Mouse (Mus musculus) frontal cortex, adult 2 months (tissue): ENCODE measurements around the gene Ifna6. TPM values are rescaled to one million over a fixed set of nuclear protein-coding genes. Genes with fewer than 3 reads are reported as not detected.

Experiments
- DNase-seq, 2 experiments: peaks; one replicate each; pipeline ENCODE4 v3.0.0; 2022; ENCODE audit warnings: low spot score in 1 of 2; ENCODE audit errors: extremely low spot score in 1 of 2
- polyA plus RNA-seq: library from polyadenylated mRNA; depleted of rRNA; stranded (reverse); fragments of >200 nt; gene quantifications from 2 replicates; pipeline ENCODE4 v1.2.3, GENCODE M21; 2012; rRNA removed

The Ifna6 gene
- polyA plus RNA-seq, 1 experiment, result not detected

DNA sequence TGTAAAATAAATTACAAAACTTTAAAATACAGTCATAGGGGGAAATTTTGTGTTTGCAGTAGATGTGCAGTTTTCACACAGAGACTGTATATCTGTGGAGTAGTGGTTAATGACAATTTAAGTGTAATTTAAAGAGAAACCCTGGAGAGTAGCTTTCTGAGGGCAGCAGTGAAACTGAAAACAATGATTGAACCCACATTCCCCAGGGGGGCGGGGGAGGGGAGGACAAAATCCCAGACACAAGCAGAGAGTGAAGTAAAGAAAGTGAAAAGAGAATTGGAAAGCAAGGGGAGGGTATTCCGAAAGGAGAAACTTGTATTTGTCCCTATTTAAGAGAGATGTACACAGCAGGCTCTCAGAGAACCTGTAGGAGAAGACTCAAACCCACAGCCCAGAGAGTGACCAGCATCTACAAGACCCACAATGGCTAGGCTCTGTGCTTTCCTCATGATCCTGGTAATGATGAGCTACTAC, 14.3 kb downstream of the Ifna6 start, which contains the start of gene Ifna4:
TSS of gene Ifna4 (plus strand) at position 424 of the 474 bp plus-strand sequence.
- no peak for DNase-seq

- DNase-seq, result peak in 1 of 2 experiments; percentile 12
These were observed 18.1 kb downstream of the Ifna6 start for GRCm38 (mm10) chr4:88845334-88845733.

- no peak for DNase-seq
These were observed 22.5 kb downstream of the Ifna6 start, which contains the start of gene Ifna1 for GRCm38 (mm10) chr4:88849698-88850097. Ifna1 (plus strand) TSS chr4:88850087.

DNA sequence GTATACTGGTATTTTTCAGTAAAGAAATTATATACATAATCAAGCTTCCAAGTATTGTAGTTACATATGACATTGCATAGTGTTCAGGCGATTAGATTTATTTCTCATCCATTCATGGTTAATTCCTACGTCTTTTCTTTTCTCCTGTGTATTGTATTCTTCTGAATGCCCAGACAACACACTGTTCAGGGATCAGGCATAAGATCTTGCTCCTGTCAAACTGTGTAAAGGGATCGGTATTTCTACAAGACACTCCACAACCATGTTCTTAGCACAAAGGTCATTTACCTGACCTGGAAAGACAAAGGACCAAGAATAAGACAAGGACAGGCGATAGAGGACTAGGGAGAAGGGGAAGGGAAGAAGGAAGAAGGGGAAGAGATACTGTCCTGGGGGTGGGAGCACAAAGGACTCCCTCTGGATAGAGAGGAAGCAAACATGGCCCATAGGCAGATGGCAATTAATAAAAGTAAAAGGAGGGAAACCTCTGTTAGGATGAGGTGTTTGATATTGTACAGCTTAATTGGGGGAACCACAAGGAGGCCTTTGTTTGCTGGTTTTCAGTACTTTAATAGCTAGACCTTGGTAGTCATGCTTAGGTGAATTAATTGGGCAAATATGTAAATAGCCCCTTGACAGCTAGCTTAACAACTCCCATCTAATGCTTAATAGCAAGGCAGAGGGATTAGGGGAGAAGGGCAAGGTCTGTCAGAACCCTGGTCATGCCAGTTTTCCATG, 24.0 kb downstream of the Ifna6 start:
- no peak for DNase-seq

DNA sequence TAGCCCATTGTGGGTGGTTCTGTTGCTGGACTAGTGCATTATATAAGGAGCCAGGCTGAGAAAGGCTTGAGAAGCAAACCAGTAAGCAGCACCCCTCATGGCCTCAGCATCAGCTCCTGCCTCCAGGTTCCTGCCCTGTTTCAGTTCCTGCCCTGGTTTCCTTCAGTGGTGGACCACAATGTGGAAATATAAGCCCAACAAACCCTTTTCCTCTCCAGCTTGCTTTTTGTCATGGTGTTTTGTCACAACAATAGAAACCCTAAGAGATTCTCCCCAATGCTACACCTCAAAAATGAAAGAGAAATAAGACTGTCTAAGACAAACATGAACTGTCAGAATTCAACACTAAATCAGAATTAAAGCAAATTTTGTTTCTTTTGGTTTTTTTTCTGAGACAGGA, 32.0 kb downstream of the Ifna6 start:
- no peak for DNase-seq

DNA sequence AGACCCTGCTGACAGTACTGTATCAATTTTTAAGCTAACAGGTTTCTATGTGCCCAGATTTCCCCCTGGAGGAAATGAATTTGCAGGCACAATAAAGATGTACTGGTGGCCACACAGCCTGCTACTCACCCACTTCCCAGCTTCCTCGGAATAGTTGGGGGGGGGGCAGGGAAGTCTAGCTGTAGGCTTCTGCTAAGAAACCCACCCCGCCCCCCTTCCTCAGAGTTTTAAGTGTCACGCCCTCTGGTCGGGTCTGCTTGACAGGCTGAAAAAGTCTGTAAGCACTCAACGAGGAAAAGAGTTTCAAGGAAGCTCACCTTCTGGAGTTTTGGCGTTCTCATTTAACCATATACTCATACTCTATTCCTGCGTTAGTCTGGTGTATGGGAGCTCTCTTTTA, 36.1 kb downstream of the Ifna6 start:
- no peak for DNase-seq

DNA sequence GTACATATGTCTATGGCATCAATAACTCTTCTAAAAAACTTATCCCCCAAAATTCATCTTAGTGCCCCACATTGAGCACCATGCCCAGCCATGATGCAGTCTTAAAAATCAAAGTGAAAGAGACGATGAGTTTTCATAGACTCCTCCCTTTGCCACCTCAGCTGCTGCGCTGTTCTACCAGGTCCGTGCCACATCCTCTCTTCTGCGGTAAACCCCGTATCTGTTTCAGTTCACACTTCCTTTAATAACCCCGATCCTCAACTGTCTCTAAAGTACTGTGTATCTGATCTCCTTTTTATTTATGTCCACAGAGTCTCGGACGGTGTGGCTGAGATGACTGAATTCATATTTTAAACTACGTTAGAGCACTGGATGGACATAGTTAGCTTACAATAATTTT, 37.4 kb downstream of the Ifna6 start:
- no peak for DNase-seq

DNA sequence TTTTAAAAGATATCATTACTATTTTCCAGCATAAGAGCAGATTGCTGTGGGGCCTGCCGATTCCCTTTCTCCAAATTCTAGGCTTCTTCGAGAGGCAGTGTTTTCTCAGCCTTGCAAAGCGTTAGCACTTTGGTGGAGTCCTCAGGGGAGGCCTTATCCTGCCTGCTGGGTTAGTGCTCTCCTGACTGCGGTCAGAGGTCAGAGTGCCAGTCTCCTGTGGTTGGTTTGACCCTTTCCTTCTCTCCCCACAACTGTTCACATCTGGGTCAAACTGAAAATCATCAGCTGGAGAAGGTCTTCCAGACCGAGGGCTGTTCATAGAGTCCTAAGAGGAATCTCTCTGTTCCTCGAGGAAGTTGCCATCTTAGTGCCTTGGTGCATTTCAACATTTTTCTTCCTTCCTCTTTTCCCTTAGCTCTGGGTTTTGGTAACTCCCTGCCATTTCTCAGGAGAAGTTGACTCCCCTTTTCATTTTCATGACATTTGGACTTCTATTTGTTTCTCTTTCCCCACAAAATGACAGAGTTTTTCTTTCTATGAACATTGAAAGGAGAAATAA, 37.9 kb downstream of the Ifna6 start:
- no peak for DNase-seq

DNA sequence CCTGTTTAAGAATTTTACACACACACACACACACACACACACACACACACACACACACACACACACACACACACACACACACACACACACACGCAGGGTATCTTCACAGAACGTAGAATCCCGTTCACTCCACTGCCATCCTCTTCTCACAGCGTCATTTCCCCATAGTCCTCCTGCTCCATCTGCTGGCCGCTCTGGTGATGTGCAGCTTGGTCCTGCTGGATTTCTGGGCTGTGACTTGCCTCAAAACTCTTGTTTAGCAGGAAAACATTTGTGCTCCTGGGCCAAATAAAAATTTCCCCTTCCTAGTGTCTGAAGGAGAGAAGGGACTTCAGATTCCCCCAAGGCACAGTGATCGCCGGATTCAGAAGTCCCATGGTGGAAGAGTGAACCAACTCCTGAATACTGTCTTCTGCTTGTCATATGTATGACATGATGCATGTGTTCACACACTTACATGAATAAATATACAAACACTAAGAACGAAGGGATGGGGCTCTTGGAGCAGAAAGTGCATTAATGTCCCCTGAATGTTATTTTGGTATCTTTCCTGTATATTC, 40.2 kb downstream of the Ifna6 start:
- DNase-seq, result peak; percentile 40 to 86

- no peak for DNase-seq
These were observed 41.0 kb downstream of the Ifna6 start for GRCm38 (mm10) chr4:88867926-88868911.

DNA sequence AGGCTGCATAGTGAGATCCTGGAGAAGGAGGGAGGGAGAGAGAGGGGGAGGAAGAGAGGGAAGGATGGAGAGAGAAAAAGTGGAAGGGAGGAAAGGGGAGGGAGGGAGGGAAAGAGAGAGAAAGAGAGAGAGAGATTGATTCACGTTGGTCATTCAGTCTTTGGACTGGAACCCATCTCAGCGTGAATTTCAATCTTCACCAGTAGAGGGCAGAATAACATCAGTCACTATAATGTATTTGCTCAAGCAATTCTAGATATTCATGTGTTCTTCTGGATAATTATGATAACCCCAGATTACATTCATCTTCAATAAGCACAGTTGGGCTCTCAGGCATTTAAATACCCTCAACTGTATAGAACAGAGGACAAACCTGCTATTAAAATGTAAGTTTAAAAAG, 45.5 kb downstream of the Ifna6 start:
- peak in 1 of 2 experiments; percentile 81 for DNase-seq

DNA sequence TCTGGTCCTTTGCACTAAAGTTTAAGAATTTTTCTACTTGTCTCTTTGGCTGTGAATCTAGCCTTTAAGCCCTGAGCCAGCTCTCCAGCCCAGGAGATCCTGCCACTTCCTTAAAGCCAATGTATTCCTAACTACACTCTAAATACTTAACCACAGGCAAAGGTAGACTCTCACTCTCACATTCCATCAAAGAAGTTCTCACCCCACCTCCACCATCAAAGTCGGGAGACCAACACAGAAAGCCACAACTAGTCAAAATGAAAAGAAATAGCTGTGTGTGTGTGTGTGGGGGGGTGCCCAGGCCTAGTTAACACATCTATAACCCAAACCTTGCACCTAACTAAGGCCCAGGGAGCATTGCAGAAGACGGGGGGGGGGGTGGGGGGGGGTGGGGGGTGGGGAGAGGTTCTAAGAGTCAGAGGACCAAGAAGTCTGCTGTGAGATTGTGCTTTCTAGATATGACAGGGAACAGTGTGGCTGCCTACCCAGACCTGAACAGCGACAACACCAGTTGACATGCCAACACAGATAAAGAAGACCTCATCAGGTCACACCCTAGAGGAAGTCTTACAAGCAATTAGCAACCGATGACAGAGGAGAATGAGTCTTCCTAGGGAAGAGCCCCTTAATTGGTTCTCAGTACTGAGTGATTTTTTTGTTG, 48.3 kb downstream of the Ifna6 start:
- DNase-seq, result no peak

- no peak for DNase-seq
These were observed 49.3 kb downstream of the Ifna6 start for GRCm38 (mm10) chr4:88876520-88876919.

Other genes with a start within 250 kb of the Ifna6 start
- not detected in 2 replicates for gene Ifna9, start 235.0 kb upstream of the Ifna6 start, polyA plus RNA-seq
- gene Ifna12, start 224.0 kb upstream of the Ifna6 start, polyA plus RNA-seq, result not detected in 2 replicates
- gene C87499, start 193.0 kb upstream of the Ifna6 start, polyA plus RNA-seq, result not detected in 2 replicates
- gene Ifna13, start 183.0 kb upstream of the Ifna6 start, polyA plus RNA-seq, result not detected in 2 replicates
- not detected in 2 replicates for gene Ifna16, start 150.5 kb upstream of the Ifna6 start, polyA plus RNA-seq
- gene Ifna2, start 143.5 kb upstream of the Ifna6 start, polyA plus RNA-seq, result not detected in 2 replicates
- not detected in 2 replicates for gene Ifnab, start 136.1 kb upstream of the Ifna6 start, polyA plus RNA-seq
- gene Gm26566, start 105.6 kb upstream of the Ifna6 start, polyA plus RNA-seq, result 0.80 and 1.0 TPM in 2 replicates
- 43.0 and 47.0 TPM in 2 replicates for gene Klhl9, start 105.0 kb upstream of the Ifna6 start, polyA plus RNA-seq
- not detected in 2 replicates for gene Gm13271, start 72.5 kb upstream of the Ifna6 start, polyA plus RNA-seq
- not detected in 2 replicates for gene Gm13283, start 67.3 kb upstream of the Ifna6 start, polyA plus RNA-seq
- not detected in 2 replicates for gene Gm13290, start 53.6 kb upstream of the Ifna6 start, polyA plus RNA-seq
- gene Gm13289, start 50.5 kb upstream of the Ifna6 start, polyA plus RNA-seq, result not detected in 2 replicates
- not detected in 2 replicates for gene Gm13272, start 47.6 kb upstream of the Ifna6 start, polyA plus RNA-seq
- not detected in 2 replicates for gene Ifnz, start 45.3 kb upstream of the Ifna6 start, polyA plus RNA-seq
- gene Gm13276, start 41.7 kb upstream of the Ifna6 start, polyA plus RNA-seq, result not detected in 2 replicates
- not detected in 2 replicates for gene Gm13277, start 38.8 kb upstream of the Ifna6 start, polyA plus RNA-seq
- gene Gm13278, start 35.9 kb upstream of the Ifna6 start, polyA plus RNA-seq, result not detected in 2 replicates
- gene Gm13275, start 32.9 kb upstream of the Ifna6 start, polyA plus RNA-seq, result not detected in 2 replicates
- gene Gm13279, start 30.0 kb upstream of the Ifna6 start, polyA plus RNA-seq, result not detected in 2 replicates
- gene Gm13285, start 27.8 kb upstream of the Ifna6 start, polyA plus RNA-seq, result not detected in 2 replicates
- not detected in 2 replicates for gene Gm13287, start 24.2 kb upstream of the Ifna6 start, polyA plus RNA-seq
- gene Gm13288, start 21.9 kb upstream of the Ifna6 start, polyA plus RNA-seq, result not detected in 2 replicates
- not detected in 2 replicates for gene Ifna7, start 11.2 kb upstream of the Ifna6 start, polyA plus RNA-seq
- gene Ifna11, start 7.5 kb upstream of the Ifna6 start, polyA plus RNA-seq, result not detected in 2 replicates
- gene Ifna5, start 8.1 kb downstream of the Ifna6 start, polyA plus RNA-seq, result not detected in 2 replicates
- not detected in 2 replicates for gene Ifna4, start 14.4 kb downstream of the Ifna6 start, polyA plus RNA-seq
- gene Ifna1, start 22.7 kb downstream of the Ifna6 start, polyA plus RNA-seq, result not detected in 2 replicates
- not detected in 2 replicates for gene Ifne, start 52.8 kb downstream of the Ifna6 start, polyA plus RNA-seq